In the genomic region with DNA sequence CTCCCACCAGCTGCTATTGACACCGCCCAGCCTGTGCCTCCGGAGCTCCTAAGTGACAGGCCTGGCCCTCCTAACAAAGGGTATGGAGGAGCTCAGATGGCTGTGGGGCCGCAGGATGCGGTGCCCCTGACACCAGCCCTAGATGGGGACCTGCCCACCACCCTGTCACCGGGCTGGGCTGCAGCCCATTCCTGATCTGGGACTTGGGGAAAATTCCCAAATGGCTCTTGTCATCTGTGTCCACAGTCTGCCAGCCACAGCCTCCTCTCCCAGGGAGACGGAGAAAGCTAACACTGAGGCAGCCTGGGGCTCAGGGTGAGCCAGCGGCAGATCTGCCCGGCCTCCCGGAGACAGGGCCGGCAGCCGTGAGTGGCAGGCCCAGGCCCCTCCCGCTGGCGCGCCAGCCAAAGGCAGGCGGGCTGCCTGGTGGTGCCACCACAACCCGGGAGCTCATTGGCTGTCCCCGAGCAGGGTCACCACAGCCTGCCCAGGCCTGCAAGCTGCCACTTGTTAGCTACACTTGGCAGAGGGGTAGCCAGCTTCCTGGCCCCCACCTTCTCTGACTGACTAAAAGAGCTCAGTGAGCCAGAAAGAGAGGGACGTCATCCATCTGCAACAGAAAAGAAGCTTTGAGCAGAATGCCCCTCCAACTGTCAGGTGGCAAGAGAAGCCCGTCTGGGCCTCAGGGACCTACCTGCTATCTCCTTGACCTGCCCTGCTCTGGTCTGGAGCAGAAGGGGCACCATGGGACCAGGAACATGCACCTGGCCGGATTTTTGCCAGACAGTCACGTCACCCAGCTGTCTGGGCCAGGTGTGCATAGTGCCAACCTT, we compare ENCODE assay signal across 8 mouse cellular contexts. TPM values are rescaled to one million over a fixed set of nuclear protein-coding genes. Genes with fewer than 3 reads are reported as not detected.
DNase-seq lines count a peak whose midpoint lies in the region; ATAC-seq and TF ChIP-seq lines count a peak whose summit lies in the region.

No protein-coding gene starts in this region.

- TF ChIP-seq EP300 in heart, adult 2 months (IDR thresholded peaks at IDR 0.05; ENCODE audit: insufficient read depth, low read depth, low read length), result no peak

- no peak for TF ChIP-seq CTCF in heart, adult 2 months (IDR thresholded peaks at IDR 0.05)

- H3K79me2 ChIP-seq in heart, adult 2 months (replicated peaks; ENCODE audit: control insufficient read depth, insufficient read depth, low read length), result no peaks in the 10 kb centered on the region

- peak overlapping the region; percentile 31 for H3K4me2 ChIP-seq in embryonic facial prominence, embryonic 12.5 days (replicated peaks)
- peak overlapping the region; percentile 52 for H3K4me2 ChIP-seq in limb, embryonic 13.5 days (replicated peaks)
- H3K4me2 ChIP-seq in midbrain, embryonic 15.5 days, result peak overlapping the region; percentile 24

- peaks cover 60% of the 10 kb centered on the region for H3K4me1 ChIP-seq in embryonic facial prominence, embryonic 12.5 days
- peaks cover 16% of the 10 kb centered on the region for H3K4me1 ChIP-seq in heart, adult 2 months (ENCODE audit: control insufficient read depth, insufficient read depth, low read length)
- peaks cover 79% of the 10 kb centered on the region for H3K4me1 ChIP-seq in limb, embryonic 13.5 days
- H3K4me1 ChIP-seq in midbrain, embryonic 15.5 days, result peaks cover 69% of the 10 kb centered on the region

- H3K36me3 ChIP-seq in embryonic facial prominence, embryonic 12.5 days, result peaks cover 28% of the 10 kb centered on the region
- no peaks in the 10 kb centered on the region for H3K36me3 ChIP-seq in heart, adult 2 months (ENCODE audit: control insufficient read depth, insufficient read depth, low read length)
- H3K36me3 ChIP-seq in limb, embryonic 13.5 days, result peaks cover 36% of the 10 kb centered on the region
- 0 out of 2 replicates have a peak, but pooled peaks cover 3% of the 10 kb centered on the region for H3K36me3 ChIP-seq in midbrain, embryonic 15.5 days (replicated peaks)

- 6% methylated on average over 21 of the region's 21 CpGs for WGBS in embryonic facial prominence, embryonic 12.5 days
- 34% methylated on average over 21 of the region's 21 CpGs for WGBS in heart, adult 2 months
- 6% methylated on average over 21 of the region's 21 CpGs for WGBS in limb, embryonic 13.5 days
- WGBS in midbrain, embryonic 15.5 days, result 7% methylated on average over 21 of the region's 21 CpGs

- H3K9ac ChIP-seq in embryonic facial prominence, embryonic 12.5 days, result peak overlapping the region; percentile 34
- peak overlapping the region; percentile 28 for H3K9ac ChIP-seq in heart, adult 2 months (ENCODE audit: low read depth, low read length)
- peak overlapping the region; percentile 59 for H3K9ac ChIP-seq in limb, embryonic 13.5 days
- H3K9ac ChIP-seq in midbrain, embryonic 15.5 days, result peak overlapping the region; percentile 27

- ATAC-seq in embryonic facial prominence, embryonic 12.5 days (ENCODE audit: insufficient number of reproducible peaks, insufficient read depth, low FRiP score, low TSS enrichment), result peak; percentile 89
- peak; percentile 87 for ATAC-seq in limb, embryonic 13.5 days (ENCODE audit: low FRiP score, low read depth)
- peak; percentile 92 for ATAC-seq in midbrain, embryonic 15.5 days (replicated peaks)

- peak overlapping the region; percentile 97 for H3K27ac ChIP-seq in embryonic facial prominence, embryonic 12.5 days
- peak overlapping the region; percentile 76 for H3K27ac ChIP-seq in heart, adult 2 months
- H3K27ac ChIP-seq in limb, embryonic 13.5 days, result peak overlapping the region; percentile 96
- H3K27ac ChIP-seq in midbrain, embryonic 15.5 days, result peak overlapping the region; percentile 97

- 0 out of 2 replicates have a peak overlapping the region, but pooled peaks have one; percentile 1 for H3K4me3 ChIP-seq in embryonic facial prominence, embryonic 12.5 days
- H3K4me3 ChIP-seq in heart, adult 2 months, result no peak overlapping the region
- H3K4me3 ChIP-seq in limb, embryonic 13.5 days, result peak overlapping the region; percentile 7; the same call in 1 of the 2 replicates
- no peak overlapping the region for H3K4me3 ChIP-seq in midbrain, embryonic 15.5 days

- intact Hi-C loops in heart, adult 2 months (cut with DNase I), result loop anchor here (10.0 kb wide), 1 partner anchor 345 kb away; no protein-coding TSS in a partner anchor

- peak; percentile 71 to 86 for DNase-seq in urinary bladder, adult 18-20 months (ENCODE audit: low spot score in 2 of 2)
- DNase-seq in urinary bladder, postnatal 10 days (ENCODE audit: low spot score), result no peak
- peak; percentile 82 to 91 for DNase-seq in heart, adult 2 months
- peak; percentile 87 to 94 for DNase-seq in kidney, adult 8-10 months
- peak; percentile 96 to 98 for DNase-seq in spleen, postnatal 36 days (ENCODE audit: low spot score in 2 of 2)

- TF ChIP-seq POLR2A in heart, adult 2 months (IDR thresholded peaks at IDR 0.05; ENCODE audit: insufficient read depth, low read depth, low read length), result no peak

- H3K27me3 ChIP-seq in embryonic facial prominence, embryonic 12.5 days, result no peaks in the 10 kb centered on the region
- no peaks in the 10 kb centered on the region for H3K27me3 ChIP-seq in heart, adult 2 months (ENCODE audit: control insufficient read depth, insufficient read depth, low read length)
- no peaks in the 10 kb centered on the region for H3K27me3 ChIP-seq in limb, embryonic 13.5 days
- H3K27me3 ChIP-seq in midbrain, embryonic 15.5 days (replicated peaks), result no peaks in the 10 kb centered on the region

- no peaks in the 10 kb centered on the region for H3K9me3 ChIP-seq in embryonic facial prominence, embryonic 12.5 days
- no peaks in the 10 kb centered on the region for H3K9me3 ChIP-seq in limb, embryonic 13.5 days
- no peaks in the 10 kb centered on the region for H3K9me3 ChIP-seq in midbrain, embryonic 15.5 days

RNA-seq across cellular contexts. Expression of gene Dnajb12, which starts 20.2 kb away (rescaled TPM):
- 18.9 and 19.9 TPM in 2 replicates for polyA plus RNA-seq in embryonic facial prominence, embryonic 12.5 days (2016; fragmentation: Nextera tagmentation; extraction: Ambion mirVana)
- 10 to 100 TPM; 36.8 to 45.4 TPM for total RNA-seq in heart, adult 2 months (2021)
- polyA plus RNA-seq in heart, adult 2 months (2012; rRNA removed), result 32.9 and 39.2 TPM in 2 replicates
- 19.3 and 20.1 TPM in 2 replicates for polyA plus RNA-seq in limb, embryonic 13.5 days (2015; fragmentation: Nextera tagmentation; extraction: Ambion mirVana)
- 18.0 TPM in 2 replicates for polyA plus RNA-seq in midbrain, embryonic 15.5 days (2015; fragmentation: Nextera tagmentation; extraction: Ambion mirVana)

RNA-seq across cellular contexts. Expression of gene Ddit4, which starts 52.1 kb away (rescaled TPM):
- 81.2 and 92.3 TPM in 2 replicates for polyA plus RNA-seq in embryonic facial prominence, embryonic 12.5 days (2016; fragmentation: Nextera tagmentation; extraction: Ambion mirVana)
- total RNA-seq in heart, adult 2 months (2021), result 100 to 1,000 TPM in 1 of 2 experiments, 10 to 100 TPM in 1; 70.7 to 219 TPM
- 48.0 and 55.5 TPM in 2 replicates for polyA plus RNA-seq in heart, adult 2 months (2012; rRNA removed)
- polyA plus RNA-seq in limb, embryonic 13.5 days (2015; fragmentation: Nextera tagmentation; extraction: Ambion mirVana), result 75.9 and 77.0 TPM in 2 replicates
- 52.6 and 59.4 TPM in 2 replicates for polyA plus RNA-seq in midbrain, embryonic 15.5 days (2015; fragmentation: Nextera tagmentation; extraction: Ambion mirVana)

Comparison
In these comparisons a context has a peak if more than half of its experiments do, and no peak if none do; other contexts are left out.
1. H3K4me3 ChIP-seq: peak in embryonic facial prominence, embryonic 12.5 days (single experiment) and limb, embryonic 13.5 days (single experiment); none in heart, adult 2 months (single experiment) and midbrain, embryonic 15.5 days (single experiment).
2. Peak in every context shown above with its lines, with median percentiles within 50 percentile points of each other: ATAC-seq, H3K27ac ChIP-seq, H3K4me2 ChIP-seq and H3K9ac ChIP-seq.